Mouse (Mus musculus) intestine, embryonic 16.5 days (tissue): ENCODE results near the gene Olfr51. TPM values are rescaled to one million over a fixed set of nuclear protein-coding genes. Genes with fewer than 3 reads are reported as not detected.

Source experiments
- polyA plus RNA-seq: library from polyadenylated mRNA; unstranded; fragments of >200 nt; fragmentation: Nextera tagmentation; extraction: Ambion mirVana; gene quantifications from 2 replicates; pipeline ENCODE4 v1.2.1, GENCODE M21; 2015

The Olfr51 gene
- polyA plus RNA-seq, 1 experiment from 2014 or later = not detected

Other genes with a start within 250 kb of the Olfr51 start
- gene Zfp354c, start 175.9 kb upstream of the Olfr51 start, polyA plus RNA-seq = 11.1 and 11.6 TPM in 2 replicates
- 0.43 and 0.45 TPM in 2 replicates for gene Zfp879, start 162.0 kb upstream of the Olfr51 start, polyA plus RNA-seq
- not detected in 2 replicates for gene Grm6, start 152.9 kb upstream of the Olfr51 start, polyA plus RNA-seq
- 3.0 and 4.9 TPM in 2 replicates for gene Zfp454, start 115.9 kb upstream of the Olfr51 start, polyA plus RNA-seq
- gene Zfp2, start 87.4 kb upstream of the Olfr51 start, polyA plus RNA-seq = 8.1 and 9.1 TPM in 2 replicates
- gene Zfp354b, start 72.0 kb upstream of the Olfr51 start, polyA plus RNA-seq = 0.68 and 1.0 TPM in 2 replicates
- gene 4933414I15Rik, start 59.8 kb upstream of the Olfr51 start, polyA plus RNA-seq = not detected in 2 replicates
- not detected in 2 replicates for gene Prop1, start 49.8 kb upstream of the Olfr51 start, polyA plus RNA-seq
- not detected in 2 replicates for gene Olfr1378, start 37.1 kb upstream of the Olfr51 start, polyA plus RNA-seq
- not detected in 2 replicates for gene Olfr1377, start 21.6 kb upstream of the Olfr51 start, polyA plus RNA-seq
- not detected in 2 replicates for gene Olfr54, start 10.6 kb downstream of the Olfr51 start, polyA plus RNA-seq
- not detected in 2 replicates for gene Olfr1375, start 44.5 kb downstream of the Olfr51 start, polyA plus RNA-seq
- 5.4 and 6.2 TPM in 2 replicates for gene Zfp354a, start 55.7 kb downstream of the Olfr51 start, polyA plus RNA-seq
- not detected in 2 replicates for gene Gm12569, start 216.9 kb downstream of the Olfr51 start, polyA plus RNA-seq